Mouse (Mus musculus) frontal cortex, adult (tissue): ENCODE measurements around the gene Slc16a3.
A peak's percentile ranks its signal among the peaks of the same experiment; 100 is the strongest.

ENCODE experiments used
- ATAC-seq: cut with Nextera tagmentation; 2 replicates; pipeline ENCODE4 v1.9.2; 2017; ENCODE audit warnings: mild to moderate bottlenecking, moderate library complexity, mixed read lengths; ENCODE audit not compliant: low TSS enrichment

The Slc16a3 gene

DNA sequence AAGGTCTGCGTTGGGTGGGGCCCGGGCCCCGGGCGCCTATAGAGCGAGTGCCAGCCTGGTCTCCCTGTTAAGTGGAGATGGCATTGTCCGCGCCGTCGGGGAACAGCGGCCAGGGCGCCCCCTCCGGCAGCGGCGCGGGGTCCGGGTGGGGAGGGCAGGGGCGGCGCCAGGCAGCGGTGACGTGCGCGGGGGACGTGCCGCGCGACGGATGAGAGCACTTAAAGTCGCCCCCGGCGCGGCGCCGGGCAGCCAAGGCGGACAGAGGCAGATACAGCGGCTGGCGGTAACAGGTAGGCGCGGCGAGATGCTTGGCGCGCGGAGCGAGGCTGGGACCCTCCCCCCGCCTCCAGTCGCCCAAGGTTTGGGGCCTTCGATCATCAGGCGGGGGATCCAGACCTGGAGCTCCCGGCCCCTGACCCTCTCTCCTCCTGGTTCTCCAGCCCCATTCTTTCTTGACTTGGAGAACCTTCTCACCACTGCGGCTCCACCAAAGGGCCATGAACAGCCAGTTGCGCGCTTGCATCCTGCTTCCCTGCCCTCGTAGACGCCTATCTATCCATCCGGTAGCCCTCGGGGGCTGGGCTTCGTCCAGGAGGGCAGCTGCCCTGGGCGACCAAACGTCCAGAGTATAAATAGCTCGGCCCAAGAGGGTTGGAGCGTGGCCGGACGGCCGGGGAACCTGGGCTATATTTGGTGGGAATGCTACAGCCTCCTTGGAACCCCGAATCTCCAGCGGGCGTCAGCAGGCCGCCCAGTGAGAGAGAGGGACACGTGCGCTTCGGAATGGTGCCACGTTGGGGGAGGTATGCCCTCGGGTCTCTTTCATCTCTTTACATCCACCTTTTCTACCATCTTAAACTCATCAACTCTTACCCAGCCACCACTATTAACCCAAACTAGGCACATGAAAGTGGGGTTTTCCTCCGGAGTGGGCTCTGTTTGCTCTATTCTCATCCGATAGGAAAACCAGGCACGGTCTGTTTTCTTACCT is 876 bp downstream of the Slc16a3 start:
- no peak for ATAC-seq

DNA sequence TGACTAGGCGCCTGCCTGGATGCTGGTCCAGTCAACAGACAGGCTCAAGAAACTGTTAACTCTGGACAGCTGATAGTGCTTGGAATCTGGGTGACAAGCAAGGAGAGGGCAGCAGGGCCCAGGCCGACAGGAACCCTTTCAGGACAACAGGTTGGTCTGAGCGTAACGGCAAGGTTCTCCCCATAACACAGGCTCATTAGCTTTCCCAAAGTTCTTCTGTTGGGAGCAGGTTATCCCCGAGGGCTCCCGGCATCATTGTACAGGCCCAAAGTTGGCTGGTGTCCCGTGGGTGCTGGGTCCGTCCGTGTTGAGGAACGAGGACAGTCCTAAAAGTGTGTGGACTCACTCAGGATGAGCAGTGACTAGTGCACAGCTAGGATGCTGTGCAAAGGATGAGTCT is 1.6 kb downstream of the Slc16a3 start:
- no peak for ATAC-seq

DNA sequence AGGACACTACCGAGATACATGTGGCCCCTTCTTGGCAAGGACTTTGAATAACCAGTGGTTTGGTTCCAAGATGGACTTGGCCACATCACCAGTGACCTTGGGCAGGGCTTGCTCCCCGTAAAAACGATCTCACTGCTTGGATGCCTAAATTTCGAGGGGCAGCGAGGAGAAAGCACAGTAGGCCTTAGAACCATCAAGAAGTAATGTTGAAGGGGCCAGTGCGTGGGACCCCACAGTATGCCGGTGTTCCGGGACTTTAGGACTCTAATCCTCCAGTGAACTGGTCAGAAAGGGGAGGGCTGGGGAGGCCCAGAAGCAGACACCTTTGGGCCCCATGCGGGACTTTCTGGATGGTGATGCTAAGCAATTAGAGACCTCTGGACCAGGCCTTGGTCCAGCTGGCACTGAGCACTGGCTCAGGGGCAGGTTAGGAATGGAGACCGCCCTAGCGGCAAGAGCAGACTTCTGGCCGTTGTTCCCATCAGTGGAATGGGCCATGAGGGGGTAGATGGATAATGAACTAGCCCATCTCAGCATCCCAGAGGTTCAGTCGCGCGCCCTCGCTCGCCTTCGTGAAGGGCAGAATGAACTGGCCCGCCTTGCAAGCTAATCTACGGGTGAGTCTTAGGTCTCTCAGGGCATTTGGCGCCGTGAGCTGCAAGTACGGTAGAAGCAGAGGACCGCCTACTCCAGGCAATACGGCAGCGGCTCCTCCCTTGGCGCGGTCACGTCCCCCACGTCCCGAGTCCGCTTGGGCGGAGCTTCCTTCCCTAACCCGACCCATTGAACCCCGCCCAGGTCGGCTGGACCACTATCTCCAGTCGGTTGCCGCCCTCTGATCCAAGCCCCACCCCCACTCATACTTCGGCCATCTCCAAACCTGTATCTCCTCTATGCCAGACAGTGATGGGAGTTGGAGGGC is 2.3 kb downstream of the Slc16a3 start:
- ATAC-seq, result peak; percentile 77

DNA sequence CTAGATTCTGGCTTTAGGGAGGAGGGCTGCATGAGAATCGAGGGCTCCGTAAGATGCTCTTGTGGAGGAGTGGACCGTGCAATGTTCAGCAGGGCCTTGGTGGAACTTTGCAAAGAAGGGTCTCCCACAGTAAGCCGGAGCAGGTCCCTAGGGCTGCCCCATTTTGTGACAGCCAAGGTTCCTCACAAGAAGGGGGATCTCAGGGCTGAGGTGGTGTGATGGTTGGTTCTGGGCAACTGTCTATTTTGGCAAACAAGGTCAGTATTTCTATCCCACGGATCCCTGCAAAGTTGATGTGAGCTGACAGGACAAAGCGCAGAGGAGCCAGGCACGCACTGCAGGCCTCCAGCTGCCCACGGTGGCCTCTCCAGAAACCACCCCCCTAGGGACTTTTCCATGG is 3.0 kb downstream of the Slc16a3 start:
- ATAC-seq, result no peak

DNA sequence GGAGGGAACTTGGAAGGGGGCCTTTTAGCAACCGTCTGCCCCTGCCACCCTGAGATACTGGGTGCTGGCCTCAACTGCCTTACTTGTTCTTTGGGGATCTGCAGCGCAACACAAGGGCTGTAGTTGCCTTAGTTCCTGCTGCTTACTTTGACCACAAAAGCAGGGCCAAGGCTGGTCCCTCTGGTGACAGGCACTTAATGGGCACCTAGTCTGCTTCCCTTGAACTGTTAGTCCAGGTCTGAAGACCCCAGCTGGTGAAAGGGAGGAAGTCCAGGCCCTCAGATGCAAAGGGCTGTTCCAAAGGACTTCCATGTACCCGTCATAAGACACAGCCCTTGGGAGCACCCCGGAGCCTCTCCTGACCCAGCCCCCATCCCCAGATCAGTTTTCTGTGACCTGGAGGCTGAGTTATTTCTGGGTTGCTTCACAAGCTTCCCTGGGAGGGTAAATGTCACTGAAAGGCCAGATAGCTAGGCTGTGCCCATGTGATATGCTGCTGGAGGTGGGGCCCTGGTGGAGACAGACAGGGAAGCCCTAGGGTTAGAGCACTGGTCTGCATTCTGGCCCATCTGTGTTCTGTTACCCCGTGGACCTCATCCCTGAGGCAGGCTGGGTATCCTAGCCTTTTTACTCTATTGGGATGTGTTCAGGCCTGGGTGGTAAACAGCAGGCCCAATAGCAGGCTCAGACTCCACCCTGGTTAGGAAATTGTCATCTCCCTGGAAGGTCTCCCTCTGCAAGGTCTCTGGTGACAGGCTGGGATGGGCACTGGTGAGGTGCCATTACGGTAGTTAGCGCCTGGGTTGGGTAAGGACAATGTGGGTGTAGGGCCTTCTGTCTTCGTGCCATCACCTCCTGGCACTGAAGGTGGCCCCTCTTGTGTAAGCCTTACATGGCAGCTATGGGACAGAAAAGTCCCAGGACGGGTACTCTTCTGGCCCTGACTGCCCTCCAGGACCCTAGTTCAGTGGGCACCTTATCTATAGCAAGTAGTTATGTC is 3.8 kb downstream of the Slc16a3 start:
- ATAC-seq, result no peak

DNA sequence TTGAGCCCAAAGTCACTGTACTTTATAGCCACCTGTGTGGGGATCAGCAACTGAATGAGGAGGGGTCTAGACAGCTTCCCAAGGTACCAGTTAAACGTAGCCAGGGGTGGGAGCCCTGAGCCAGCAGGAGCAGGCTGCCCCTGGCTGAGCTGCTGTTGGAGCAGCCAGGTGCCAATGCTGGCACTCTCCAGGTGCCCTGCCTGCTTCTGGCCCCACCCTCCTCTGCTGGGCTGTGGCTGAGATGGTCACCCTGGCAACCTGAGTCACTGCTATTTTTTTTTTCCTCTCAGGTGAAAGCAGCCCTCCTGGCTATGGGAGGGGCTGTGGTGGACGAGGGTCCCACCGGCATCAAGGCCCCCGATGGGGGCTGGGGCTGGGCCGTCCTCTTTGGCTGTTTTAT is 6.7 kb downstream of the Slc16a3 start:
- no peak for ATAC-seq

DNA sequence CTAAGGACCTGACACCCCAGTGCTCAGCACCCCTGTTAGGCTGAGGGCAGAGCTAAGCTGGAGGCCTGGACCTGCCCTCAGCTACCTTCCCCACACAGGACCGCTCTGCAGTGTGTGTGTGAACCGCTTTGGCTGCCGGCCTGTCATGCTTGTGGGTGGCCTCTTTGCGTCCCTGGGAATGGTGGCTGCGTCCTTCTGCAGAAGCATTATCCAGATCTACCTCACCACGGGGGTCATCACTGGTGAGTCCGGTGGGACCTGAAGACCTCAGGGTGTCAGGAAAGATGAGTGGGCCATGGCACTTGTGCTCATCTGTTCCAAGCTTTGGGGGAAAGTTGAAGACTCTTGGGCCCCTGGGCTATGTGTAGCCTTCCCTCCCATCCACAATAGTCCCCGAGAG is 7.4 kb downstream of the Slc16a3 start:
- no peak for ATAC-seq

DNA sequence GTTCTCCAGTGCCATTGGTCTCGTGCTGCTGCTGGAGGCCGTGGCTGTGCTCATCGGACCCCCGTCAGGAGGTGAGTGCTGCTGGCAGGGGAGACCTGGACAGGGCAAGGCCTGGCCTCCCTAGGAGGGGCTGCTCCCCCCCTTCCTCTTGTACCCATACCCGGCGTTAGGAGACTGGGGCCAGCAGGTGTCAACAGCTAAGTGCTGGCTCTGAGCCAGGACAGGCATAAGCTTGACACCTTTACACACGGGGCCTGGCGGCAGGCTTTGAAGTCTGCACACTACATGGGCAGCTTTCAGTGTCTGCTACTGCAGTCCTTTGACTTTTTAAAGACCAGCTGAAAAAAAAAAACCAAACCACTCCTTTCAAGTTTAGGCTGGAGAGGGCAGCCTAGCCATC is 8.8 kb downstream of the Slc16a3 start:
- ATAC-seq, result no peak

DNA sequence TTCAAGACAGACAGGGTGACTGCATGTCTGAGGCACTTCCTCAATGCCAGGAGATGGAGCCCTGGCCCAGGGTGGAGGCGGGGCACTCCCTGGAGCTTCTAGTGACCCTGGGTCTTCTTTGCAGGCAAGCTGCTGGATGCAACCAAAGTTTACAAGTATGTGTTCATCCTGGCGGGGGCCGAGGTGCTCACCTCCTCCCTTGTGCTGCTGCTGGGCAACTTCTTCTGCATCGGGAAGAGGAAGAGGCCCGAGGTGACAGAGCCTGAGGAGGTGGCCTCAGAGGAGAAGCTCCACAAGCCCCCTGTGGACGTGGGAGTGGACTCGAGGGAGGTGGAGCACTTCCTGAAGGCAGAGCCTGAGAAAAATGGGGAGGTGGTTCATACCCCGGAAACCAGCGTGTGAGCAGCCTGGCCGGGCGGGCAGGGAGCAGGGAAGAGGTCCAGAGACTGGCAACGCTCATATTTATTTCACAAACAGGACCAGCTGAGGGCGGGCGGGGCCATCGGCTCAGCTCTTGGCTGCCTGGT is 9.5 kb downstream of the Slc16a3 start:
- no peak for ATAC-seq

DNA sequence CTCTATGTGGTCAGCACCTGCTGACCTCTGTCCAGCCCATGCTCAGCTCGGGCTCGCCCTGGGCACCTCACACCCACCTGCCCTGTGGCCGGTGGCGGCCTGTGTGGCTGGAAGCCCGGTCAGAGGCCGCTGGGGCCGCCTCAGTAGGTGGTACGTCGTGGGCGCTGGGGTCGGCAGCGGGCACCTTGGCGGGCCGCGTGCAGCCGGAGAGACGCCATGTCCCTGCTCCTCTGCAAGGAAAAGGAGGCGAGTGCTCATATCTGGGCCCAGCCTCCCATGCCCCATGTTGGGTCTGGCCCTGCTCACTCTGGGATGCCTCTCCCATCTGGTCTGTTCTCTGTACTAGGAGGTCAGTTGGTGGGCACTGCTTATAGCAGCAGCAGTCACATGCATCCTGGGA is 10.8 kb downstream of the Slc16a3 start:
- ATAC-seq, result no peak

DNA sequence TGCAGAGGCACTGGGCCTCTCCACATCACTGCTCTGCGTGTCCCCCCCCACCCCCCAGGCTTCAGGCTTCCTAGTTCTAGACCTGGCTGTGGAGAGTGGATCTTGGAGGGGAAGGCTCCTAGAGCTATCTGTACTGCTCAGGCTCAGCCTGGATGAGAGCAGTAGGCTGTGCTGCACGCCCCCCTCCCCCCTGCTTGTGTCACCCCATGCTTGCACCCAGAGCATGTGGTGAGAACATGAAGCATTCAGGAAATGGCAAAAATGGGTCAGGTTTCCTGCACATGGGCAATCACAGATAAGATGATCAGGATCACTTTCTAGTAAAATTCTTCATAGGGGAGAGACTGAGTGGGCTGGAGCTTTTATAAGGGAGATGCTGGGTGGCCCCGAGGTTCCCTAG is 11.3 kb downstream of the Slc16a3 start:
- no peak for ATAC-seq

DNA sequence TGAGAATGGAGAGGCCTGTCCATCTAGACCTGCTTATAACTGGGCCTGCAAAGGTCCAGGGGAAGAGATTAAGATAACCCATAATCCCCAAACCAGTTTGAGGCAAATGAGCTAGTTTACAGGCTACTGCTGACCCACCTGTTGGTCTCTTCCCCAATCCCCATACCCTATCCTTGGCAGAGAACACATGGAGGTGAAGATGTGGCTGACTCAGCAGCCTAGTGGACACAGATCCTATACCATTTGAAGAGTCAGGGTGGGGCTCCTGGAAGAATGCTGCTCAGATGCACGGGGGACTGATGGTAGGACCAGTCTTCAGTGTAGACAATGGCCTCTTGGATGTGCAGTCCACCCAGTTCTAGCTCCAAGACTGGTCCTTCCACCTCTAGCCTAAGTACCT is 12.0 kb downstream of the Slc16a3 start:
- no peak for ATAC-seq

DNA sequence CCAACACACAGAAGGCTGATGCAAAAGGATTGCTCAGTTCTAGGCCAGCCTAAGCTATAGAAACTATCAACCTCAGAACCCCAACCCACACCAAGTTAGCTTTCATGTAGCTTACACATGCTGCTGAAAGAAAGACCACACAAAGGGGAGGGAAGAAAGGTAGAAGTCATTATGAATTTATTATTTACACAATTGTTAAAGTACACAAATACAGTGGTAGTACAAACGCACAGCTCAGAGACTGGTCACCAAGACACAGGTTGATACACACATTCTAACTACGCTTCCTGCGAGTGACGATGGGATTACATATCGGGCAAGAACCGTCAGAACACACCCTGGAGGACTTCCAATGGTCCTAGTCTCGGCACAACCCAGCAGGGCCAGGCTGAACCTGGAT is 13.3 kb downstream of the Slc16a3 start:
- ATAC-seq, result no peak

DNA sequence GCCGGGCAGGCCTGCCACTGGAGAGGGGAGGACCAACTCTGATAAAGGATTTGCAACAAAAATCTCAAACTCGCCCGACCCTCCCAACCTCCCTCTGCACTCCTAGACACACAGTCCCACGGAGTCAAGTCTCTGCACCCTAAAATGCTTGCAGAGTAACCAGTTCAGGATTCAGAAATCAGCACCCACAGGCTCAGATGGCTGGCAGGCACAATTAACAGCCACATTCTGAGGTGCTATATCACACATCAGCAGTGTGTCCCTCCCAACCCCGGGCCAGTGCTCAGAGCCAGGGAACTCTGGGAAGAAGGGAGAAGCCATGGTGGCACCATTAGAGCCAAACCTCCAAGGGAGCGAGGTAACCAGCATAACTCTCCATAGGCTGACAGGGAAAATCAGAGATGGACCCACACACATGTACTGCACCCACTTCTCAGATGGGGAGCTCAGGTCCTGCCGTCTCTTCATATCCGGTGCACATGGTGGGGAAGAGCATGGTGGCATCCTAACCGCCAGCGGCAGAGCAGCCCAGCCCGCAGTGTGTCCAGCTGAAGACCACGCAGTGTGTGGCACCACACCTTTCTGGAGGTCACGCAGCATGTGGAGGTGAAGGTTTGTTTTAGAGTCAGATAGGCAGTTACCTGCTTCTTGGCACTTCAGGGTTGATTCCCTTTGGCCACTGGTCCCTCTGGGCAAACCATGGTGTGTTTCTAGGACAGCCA is 13.9 kb downstream of the Slc16a3 start:
- ATAC-seq, result no peak

DNA sequence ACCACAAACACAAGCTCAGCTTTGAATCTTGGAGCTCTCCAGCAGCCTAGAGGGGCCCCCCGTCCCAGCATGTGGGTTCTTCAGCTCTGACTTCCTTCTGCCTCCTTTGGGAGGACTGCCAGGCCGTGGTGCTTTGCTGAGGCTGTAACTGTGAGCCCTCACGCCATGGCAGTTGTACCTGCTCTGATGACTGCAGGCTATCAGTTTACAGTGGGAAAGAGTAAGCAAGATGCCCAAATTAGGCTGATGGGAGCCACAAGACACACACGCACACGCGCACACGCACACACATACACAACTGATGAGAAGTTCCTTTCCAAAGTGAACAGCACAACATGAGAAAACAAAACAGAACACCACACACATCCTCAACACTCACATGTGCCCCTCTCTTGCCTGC is 14.6 kb downstream of the Slc16a3 start:
- no peak for ATAC-seq

DNA sequence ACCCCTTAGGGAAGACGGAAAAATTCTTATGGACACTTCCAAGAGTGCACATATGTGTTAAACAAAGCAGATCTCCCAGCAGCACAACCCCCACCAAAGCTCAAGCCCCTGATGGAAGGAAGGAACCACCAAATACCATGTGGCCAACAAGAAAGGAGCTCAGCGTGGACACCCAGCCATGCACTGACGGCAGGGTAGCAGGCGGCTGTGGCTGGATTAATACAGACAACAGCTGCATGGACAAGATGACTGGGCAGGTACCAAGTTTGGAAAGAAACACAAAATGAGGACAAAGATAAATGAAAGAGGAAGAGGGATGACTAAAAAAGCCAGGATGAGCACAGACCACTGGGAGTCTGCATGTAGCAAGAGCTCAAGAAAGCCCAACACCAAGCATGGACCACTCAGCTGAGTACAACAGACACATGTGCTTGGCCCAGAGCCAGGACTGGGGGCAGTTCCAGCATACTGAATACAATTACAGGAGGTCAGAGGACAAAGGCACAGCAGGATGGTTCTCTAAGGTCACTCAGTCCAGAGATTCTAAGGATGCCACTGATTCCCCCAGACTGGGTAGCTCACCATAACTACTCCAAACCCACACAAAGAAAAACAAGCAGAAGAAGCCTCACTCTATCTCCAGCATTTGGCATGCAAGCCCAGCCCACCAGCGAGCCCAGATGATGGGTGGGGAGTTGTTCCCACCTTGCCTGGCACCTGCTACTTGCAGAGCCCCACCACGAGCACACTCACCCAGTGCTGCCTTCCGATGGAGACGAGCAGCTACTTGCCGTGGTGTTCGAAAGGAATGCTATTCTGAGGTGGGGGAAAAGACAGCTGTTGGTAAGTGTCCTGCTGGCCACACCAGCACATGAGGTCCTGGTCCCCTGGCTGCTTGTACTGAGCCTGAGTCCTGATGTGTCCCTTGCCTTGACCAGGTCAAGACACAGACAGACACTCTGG is 16.2 kb downstream of the Slc16a3 start:
- no peak for ATAC-seq

DNA sequence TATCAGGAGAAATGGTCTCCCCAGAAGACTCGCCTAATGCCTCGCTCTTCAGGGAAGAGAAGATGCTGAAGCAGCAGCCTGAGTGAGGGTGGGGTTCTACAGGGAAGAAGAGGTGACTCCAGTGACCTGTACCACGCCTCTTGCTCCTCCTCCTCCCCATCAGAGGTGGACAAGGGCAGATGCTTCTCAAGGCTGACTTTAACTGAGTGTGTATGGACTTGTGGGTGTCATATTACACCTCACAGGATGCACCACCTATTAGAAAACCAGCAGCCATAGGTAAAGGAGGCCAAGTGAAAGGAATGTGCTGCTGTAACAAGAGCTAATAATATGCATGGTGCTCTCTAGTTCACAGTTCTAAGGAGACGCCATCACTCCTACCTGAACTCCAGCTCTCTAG is 17.3 kb downstream of the Slc16a3 start:
- ATAC-seq, result no peak

DNA sequence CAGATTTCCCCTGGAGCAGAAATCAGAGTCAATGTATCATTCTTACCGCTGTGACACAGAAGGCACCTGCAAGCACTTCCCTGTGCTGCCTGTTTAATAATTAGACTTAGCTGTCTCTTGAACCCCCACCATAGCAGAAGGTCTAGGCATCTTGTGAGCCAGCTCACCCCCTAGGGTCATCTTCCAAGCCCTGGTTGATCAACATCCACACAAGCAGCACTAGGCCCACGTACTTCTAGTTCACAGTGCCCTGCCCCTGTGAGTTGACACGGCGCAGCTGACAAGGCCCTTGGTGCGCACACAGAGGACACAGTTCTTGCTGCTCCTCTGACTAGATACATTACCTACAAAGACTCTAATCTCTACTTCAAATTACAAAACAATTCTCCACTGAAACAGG is 21.5 kb downstream of the Slc16a3 start:
- no peak for ATAC-seq

DNA sequence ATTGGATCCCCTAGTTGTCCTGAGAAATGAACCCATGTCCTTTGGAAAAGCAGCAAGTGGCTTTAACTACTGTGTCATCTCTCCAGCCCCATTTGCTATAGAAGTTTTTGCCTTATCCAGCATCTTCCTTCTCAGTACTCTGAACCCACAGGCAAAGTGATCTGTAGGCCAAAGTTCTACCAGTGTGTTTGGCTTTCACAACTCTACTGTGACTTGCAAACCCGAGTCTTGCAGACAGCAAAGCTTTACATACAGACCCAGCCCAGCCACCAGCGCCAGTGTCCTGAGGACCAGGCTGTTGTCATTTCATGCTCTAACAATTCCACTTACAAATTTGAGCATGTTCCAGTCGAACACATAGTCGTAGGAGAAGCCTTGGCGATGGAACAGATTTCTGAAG is 23.0 kb downstream of the Slc16a3 start:
- no peak for ATAC-seq
